Mouse (Mus musculus) kidney, adult 9 months (tissue): ENCODE measurements around the gene Rnf43.

Source experiments
- DNase-seq: peaks from one replicate; pipeline ENCODE4 v3.0.0; 2022

The Rnf43 gene

DNA sequence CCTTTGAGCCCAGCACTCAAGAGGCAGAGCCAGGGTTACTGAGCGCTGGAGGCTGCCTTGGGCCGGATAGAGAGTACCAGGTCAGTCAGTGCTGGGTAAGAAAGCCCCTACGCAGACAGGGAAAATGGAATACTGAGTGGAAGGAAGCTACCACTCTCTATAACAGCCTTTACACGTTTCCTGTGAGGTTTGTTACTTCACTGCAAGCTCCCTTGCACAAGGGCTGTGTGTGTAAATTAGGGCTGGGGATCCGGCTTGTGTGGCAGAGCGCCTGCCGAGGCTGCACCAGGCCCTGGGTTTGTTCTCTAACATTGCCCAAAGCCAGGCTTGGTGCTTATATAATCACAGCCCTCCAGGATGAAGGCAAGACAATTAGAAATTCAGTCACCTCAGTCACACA lies 57.0 kb downstream of the Rnf43 start:
- no peak for DNase-seq

DNA sequence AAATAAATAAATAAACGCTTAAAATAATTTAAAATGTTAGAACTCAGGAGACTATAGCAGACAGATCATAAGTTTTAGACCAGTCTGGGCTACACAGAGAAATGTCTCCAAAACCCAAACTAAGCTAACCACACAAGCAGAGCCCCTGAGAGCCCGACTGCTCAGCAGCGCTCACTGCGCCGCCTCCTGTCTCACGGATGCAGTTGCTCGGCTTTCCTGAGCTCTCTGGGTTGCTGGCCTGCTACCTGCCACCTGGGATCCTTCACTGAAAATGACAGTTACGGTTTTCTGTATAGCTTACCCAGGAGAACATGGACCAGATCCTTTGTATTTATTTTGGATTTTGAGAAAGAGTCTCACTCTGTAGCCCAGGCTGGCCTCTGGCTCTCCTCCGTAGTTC lies 57.8 kb downstream of the Rnf43 start:
- no peak for DNase-seq

DNA sequence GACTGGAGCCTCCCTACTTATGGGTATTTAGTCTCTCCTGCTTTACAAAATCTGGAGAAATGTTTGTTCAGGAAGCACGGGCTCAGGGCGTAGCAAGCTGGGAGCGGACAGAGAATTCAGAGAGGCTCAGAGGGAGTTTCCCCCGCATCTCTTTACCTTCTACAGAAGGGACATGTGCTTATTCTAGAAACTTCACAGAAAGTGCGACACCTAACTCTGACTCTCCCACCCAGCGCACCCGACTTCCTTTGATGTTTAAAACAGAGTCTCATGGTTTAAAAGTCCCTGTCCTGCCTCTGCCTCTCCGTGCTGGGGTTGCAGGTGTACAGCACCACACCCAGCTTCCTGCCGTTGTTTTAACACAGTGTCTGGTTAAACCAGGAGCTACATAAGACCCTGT lies 58.3 kb downstream of the Rnf43 start:
- no peak for DNase-seq

GRCm38 (mm10) chr11:87722168-87722567 lies 59.6 kb downstream of the Rnf43 start:
- DNase-seq, result no peak

DNA sequence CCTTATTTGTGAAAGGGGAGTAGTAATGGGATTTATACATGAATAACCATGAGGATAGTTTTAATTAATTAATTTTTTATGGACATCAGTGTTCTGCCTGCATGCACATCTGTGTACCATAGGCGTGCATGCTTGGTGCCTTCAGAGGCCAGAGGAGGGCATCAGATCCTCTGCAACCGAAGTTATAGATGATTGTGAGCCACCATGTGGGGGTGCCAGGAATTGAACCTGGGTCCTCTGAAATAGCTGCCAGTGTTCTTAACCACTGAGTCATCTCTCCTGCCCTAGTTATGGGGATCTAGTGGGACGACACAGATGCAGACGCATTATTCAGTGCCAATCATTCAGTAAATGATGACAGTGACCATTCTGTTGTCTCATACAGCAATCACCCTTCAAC lies 60.4 kb downstream of the Rnf43 start:
- DNase-seq, result no peak

DNA sequence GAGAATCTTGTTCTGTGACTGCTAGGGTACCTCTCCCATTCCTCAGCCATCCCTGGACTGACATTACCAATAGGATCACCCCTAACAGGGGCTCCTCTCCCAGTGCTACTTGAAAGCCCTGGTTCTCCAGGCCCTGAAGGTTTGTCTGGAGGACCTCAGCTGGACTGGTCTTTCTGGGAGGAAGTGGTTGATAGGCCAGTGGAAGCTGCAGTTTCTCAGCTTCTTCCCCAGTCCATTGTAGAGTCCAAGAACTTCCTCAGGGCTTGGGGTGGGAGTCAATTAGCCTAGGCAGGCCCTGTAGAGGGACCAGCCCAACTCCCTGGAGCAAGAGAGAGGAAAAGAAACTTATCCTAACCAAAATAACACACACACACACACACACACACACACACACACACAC lies 63.0 kb downstream of the Rnf43 start:
- no peak for DNase-seq

DNA sequence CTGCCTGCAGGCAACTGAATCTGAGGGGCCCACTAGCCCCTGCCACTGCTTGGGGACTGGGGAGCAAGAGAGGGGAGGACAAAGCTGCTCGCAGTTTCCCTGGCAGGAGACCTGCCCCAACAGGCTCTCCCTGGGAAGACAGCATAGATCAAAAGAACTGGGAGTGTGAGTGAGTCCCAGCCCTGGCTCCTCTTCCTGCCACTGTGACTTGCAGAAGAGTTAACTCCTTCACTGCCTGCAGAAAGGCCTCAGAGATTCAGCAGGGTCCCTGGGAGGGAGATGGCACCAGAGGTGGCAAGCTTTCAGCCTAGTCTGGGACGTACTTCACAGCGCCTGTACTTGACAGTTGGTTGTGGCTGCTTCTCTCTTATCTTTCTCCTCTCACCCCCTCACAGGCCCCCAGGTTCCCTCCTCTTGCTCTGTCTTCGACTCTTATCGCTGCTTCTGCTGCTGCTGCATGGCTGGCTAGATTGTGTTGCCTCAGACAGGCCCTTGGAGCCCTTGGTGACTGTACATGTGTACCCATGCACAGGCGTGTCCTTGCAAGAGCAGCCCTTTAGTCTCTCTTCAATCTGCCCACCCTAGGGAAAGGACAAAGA lies 63.5 kb downstream of the Rnf43 start:
- no peak for DNase-seq

- DNase-seq, result no peak
Measured at GRCm38 (mm10) chr11:87727021-87727420, 64.5 kb downstream of the Rnf43 start.

GRCm38 (mm10) chr11:87727471-87727870 lies 64.9 kb downstream of the Rnf43 start:
- no peak for DNase-seq

- no peak for DNase-seq
Measured at GRCm38 (mm10) chr11:87728850-87729592, 66.5 kb downstream of the Rnf43 start.

GRCm38 (mm10) chr11:87729593-87730185 lies 67.2 kb downstream of the Rnf43 start:
- no peak for DNase-seq

- DNase-seq, result no peak
Measured at GRCm38 (mm10) chr11:87730652-87731310, 68.3 kb downstream of the Rnf43 start.

DNA sequence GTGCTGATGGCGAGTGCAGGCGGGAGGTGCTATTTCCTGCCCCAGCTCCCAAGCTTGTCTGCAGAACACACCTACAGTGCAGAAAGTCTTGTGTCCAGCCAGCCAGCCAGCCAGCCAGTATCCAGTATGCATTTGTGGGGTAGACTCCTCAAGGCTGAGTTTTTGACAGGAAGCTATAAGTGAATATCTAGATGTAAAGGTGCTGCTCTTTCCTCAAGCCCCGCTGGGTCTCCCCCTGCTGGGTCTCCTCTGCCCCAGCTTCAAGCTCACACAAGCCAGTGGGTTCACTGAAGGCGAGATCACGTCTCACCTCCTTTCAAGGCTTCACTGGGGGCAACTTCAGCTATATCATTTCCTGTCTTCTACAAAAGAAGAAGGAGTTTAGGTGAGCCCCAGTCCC lies 71.8 kb downstream of the Rnf43 start:
- no peak for DNase-seq

GRCm38 (mm10) chr11:87735691-87736090 lies 73.2 kb downstream of the Rnf43 start:
- DNase-seq, result no peak

GRCm38 (mm10) chr11:87736647-87737134 lies 74.2 kb downstream of the Rnf43 start:
- peak; percentile 56 for DNase-seq

- peak; percentile 97 for DNase-seq
Measured at GRCm38 (mm10) chr11:87737175-87737740, 74.7 kb downstream of the Rnf43 start, which contains the start of gene Supt4a. Supt4a (plus strand) TSS chr11:87737552.

- DNase-seq, result no peak
Measured at GRCm38 (mm10) chr11:87743691-87744090, 81.2 kb downstream of the Rnf43 start.

- no peak for DNase-seq
Measured at GRCm38 (mm10) chr11:87744964-87745363, 82.4 kb downstream of the Rnf43 start.

GRCm38 (mm10) chr11:87745632-87746555 lies 83.4 kb downstream of the Rnf43 start:
- DNase-seq, result no peak

- DNase-seq, result no peak
Measured at GRCm38 (mm10) chr11:87747312-87747711, 84.8 kb downstream of the Rnf43 start.

DNA sequence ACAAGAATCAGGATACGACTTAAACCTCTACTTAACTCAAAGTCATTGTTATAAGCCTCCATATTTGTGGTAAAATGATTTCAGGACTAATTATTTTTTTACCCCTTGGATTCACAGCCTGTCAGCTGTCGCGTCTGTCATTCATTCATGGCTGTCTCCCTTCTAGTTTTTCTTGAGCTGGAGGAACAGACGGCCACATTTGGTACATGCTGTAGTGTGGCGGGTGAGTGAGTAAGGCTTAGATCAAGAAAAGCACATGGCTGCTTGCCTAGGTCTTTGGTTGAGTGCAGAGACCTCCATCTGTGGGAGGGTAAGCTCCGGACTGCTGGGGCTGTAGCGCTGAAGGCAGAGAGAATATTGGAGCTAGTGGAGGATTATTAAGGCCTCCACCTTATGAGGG lies 85.2 kb downstream of the Rnf43 start:
- no peak for DNase-seq
